Mouse (Mus musculus) Muller cell, postnatal 12 days (primary cell): ENCODE measurements around the gene Appbp2.
A peak's percentile ranks its signal among the peaks of the same experiment; 100 is the strongest.

Source experiments
- DNase-seq: peaks from one replicate; pipeline ENCODE4 v3.0.0-alpha.2; 2015; ENCODE audit errors: inconsistent ontology term

Appbp2 gene

GRCm38 (mm10) chr11:85223248-85223647 is 11.7 kb downstream of the Appbp2 start:
- no peak for DNase-seq

GRCm38 (mm10) chr11:85222561-85222960 is 12.4 kb downstream of the Appbp2 start:
- DNase-seq, result no peak

GRCm38 (mm10) chr11:85219014-85219413 is 15.9 kb downstream of the Appbp2 start:
- DNase-seq, result no peak

GRCm38 (mm10) chr11:85214679-85215078 is 20.3 kb downstream of the Appbp2 start:
- no peak for DNase-seq

- DNase-seq, result no peak
Measured at GRCm38 (mm10) chr11:85213215-85213614, 21.7 kb downstream of the Appbp2 start.

GRCm38 (mm10) chr11:85211151-85211550 is 23.8 kb downstream of the Appbp2 start:
- DNase-seq, result no peak

GRCm38 (mm10) chr11:85206231-85206630 is 28.7 kb downstream of the Appbp2 start:
- DNase-seq, result no peak

- DNase-seq, result no peak
Measured at GRCm38 (mm10) chr11:85198906-85199305, 36.0 kb downstream of the Appbp2 start.

- DNase-seq, result no peak
Measured at GRCm38 (mm10) chr11:85196046-85196445, 38.9 kb downstream of the Appbp2 start.

- DNase-seq, result no peak
Measured at GRCm38 (mm10) chr11:85194206-85194605, 40.7 kb downstream of the Appbp2 start.

GRCm38 (mm10) chr11:85190741-85191140 is 44.2 kb downstream of the Appbp2 start:
- no peak for DNase-seq

GRCm38 (mm10) chr11:85189110-85189509 is 45.8 kb downstream of the Appbp2 start:
- no peak for DNase-seq

- no peak for DNase-seq
Measured at GRCm38 (mm10) chr11:85184839-85185238, 50.1 kb downstream of the Appbp2 start.

GRCm38 (mm10) chr11:85184082-85184481 is 50.8 kb downstream of the Appbp2 start:
- peak; percentile 27 for DNase-seq

GRCm38 (mm10) chr11:85183284-85183779 is 51.6 kb downstream of the Appbp2 start:
- DNase-seq, result peak; percentile 33

GRCm38 (mm10) chr11:85182617-85183283 is 52.2 kb downstream of the Appbp2 start:
- peak; percentile 69 for DNase-seq

- DNase-seq, result no peak
Measured at GRCm38 (mm10) chr11:85178413-85178812, 56.5 kb downstream of the Appbp2 start.

- DNase-seq, result no peak
Measured at GRCm38 (mm10) chr11:85177761-85178160, 57.2 kb downstream of the Appbp2 start.

- DNase-seq, result no peak
Measured at GRCm38 (mm10) chr11:85175941-85176340, 59.0 kb downstream of the Appbp2 start.

- no peak for DNase-seq
Measured at GRCm38 (mm10) chr11:85170833-85171232, 64.1 kb downstream of the Appbp2 start.

- DNase-seq, result peak; percentile 85
Measured at GRCm38 (mm10) chr11:85170058-85170740, 64.7 kb downstream of the Appbp2 start, which contains the start of gene 1700125H20Rik. 1700125H20Rik (plus strand) TSS chr11:85170404.

GRCm38 (mm10) chr11:85167503-85167902 is 67.4 kb downstream of the Appbp2 start:
- DNase-seq, result no peak

GRCm38 (mm10) chr11:85164371-85164770 is 70.6 kb downstream of the Appbp2 start:
- DNase-seq, result no peak
